Mouse (Mus musculus) olfactory bulb, adult 2 months (tissue): ENCODE measurements around the gene Cenph. TPM values are rescaled to one million over a fixed set of nuclear protein-coding genes. Genes with fewer than 3 reads are reported as not detected.

Source experiments
- H3K27ac ChIP-seq: fragments of 200-500 bp; 2 replicates; pipeline ENCODE4 v1.5.1; 2012; ENCODE audit warnings: low read depth, low read length; ENCODE audit not compliant: insufficient read depth
- H3K4me1 ChIP-seq: fragments of 200-500 bp; 2 replicates; pipeline ENCODE4 v1.6.1; 2012; ENCODE audit warnings: low read length; ENCODE audit not compliant: control insufficient read depth, insufficient read depth
- H3K4me3 ChIP-seq: fragments of 200-500 bp; 2 replicates; pipeline ENCODE4 v1.5.1; 2012; ENCODE audit warnings: mild to moderate bottlenecking, low read depth, low read length, moderate library complexity; ENCODE audit not compliant: insufficient read depth
- CTCF ChIP-seq: fragments of 200-500 bp; IDR thresholded peaks from 2 replicates; pipeline ENCODE4 v1.5.1; 2012; ENCODE audit warnings: low read depth, mild to moderate bottlenecking, low read length, moderate library complexity; ENCODE audit not compliant: insufficient read depth
- POLR2A ChIP-seq: fragments of 200-500 bp; IDR thresholded peaks from 2 replicates; pipeline ENCODE4 v1.6.1; 2012; ENCODE audit warnings: mild to moderate bottlenecking, low read depth, low read length, moderate library complexity; ENCODE audit not compliant: insufficient read depth
- WGBS: fragments of 180-500 bp; shearing (Covaris S2); methylation state at CpG from one replicate; pipeline ENCODE4 v1.1.7; 2018; 5-methylcytosine and 5-hydroxymethylcytosine counted together
- polyA plus RNA-seq: library from polyadenylated mRNA; stranded (reverse); fragments of >200 nt; gene quantifications from 2 replicates; pipeline ENCODE4 v1.2.4, GENCODE M21; 2012; ENCODE audit warnings: low replicate concordance; ENCODE audit not compliant: missing spikeins, insufficient read depth, insufficient read length

Cenph gene
- polyA plus RNA-seq, 1 experiment = not detected

DNA sequence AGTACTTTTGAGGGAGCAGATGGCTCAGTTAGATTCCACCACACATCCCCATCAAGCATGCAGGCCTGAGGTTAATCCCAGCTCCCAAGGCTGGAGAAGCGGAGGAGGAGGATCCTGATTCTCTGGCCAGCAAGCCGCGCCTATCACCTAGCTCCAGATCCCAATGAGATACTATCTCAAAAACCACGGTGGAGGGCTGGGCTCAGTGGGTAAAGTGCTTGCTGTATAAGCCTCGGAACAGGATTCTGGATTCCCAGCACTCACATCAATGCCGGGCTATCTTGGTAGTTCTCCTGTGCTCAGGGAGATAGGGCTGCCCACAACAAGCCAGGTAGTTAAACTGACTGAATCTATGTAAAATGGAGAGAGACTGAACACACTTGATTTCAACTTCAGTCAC is 60.2 kb downstream of the Cenph start:
- 94% methylated on average over 6 of the region's 6 CpGs for WGBS
- H3K27ac ChIP-seq = no peak overlapping the region
- H3K4me3 ChIP-seq = no peak overlapping the region
- no peaks in the 10 kb centered on the region for H3K4me1 ChIP-seq
- TF ChIP-seq CTCF = no peak
- TF ChIP-seq POLR2A = no peak

Other genes with a start within 250 kb of the Cenph start
- gene Ocln, start 223.2 kb downstream of the Cenph start, polyA plus RNA-seq = not detected in 2 replicates
- gene Marveld2, start 158.9 kb downstream of the Cenph start, polyA plus RNA-seq = not detected in 2 replicates
- gene Ak6, start 124.9 kb downstream of the Cenph start, polyA plus RNA-seq = not detected in 2 replicates
- gene Rad17, start 124.8 kb downstream of the Cenph start, polyA plus RNA-seq = not detected in 2 replicates
- not detected in 2 replicates for gene Taf9, start 124.3 kb downstream of the Cenph start, polyA plus RNA-seq
- gene Ccdc125, start 106.2 kb downstream of the Cenph start, polyA plus RNA-seq = not detected in 2 replicates
- gene Cdk7, start 45.0 kb downstream of the Cenph start, polyA plus RNA-seq = not detected in 2 replicates
- not detected in 2 replicates for gene Mrps36, start 31.2 kb downstream of the Cenph start, polyA plus RNA-seq
- not detected in 2 replicates for gene Ccnb1, start 10.7 kb upstream of the Cenph start, polyA plus RNA-seq
- gene Slc30a5, start 57.5 kb upstream of the Cenph start, polyA plus RNA-seq = not detected in 2 replicates